Mouse (Mus musculus) forebrain, embryonic 10.5 days (tissue): ENCODE data around the gene Olfr97. TPM values are rescaled to one million over a fixed set of nuclear protein-coding genes. Genes with fewer than 3 reads are reported as not detected.

Experiments
- DNase-seq: peaks from one replicate; pipeline ENCODE4 v3.0.0-alpha.2; 2017; ENCODE audit warnings: low spot score; ENCODE audit errors: extremely low spot score
- H3K27ac ChIP-seq: fragments of 300-500 bp; sonication (generic); 2 replicates; pipeline ENCODE4 v1.5.1; 2016; ENCODE audit warnings: mild to moderate bottlenecking
- H3K27me3 ChIP-seq: fragments of 300-500 bp; sonication (generic); 2 replicates; pipeline ENCODE4 v1.6.1; 2016; ENCODE audit warnings: mild to moderate bottlenecking; ENCODE audit not compliant: poor library complexity, severe bottlenecking
- H3K36me3 ChIP-seq: fragments of 300-500 bp; sonication (generic); replicated peaks from 2 replicates; pipeline ENCODE4 v1.6.1; 2016; ENCODE audit warnings: mild to moderate bottlenecking, moderate library complexity
- H3K4me1 ChIP-seq: fragments of 300-500 bp; sonication (generic); 2 replicates; pipeline ENCODE4 v1.6.1; 2016
- H3K4me3 ChIP-seq: fragments of 300-500 bp; sonication (generic); 2 replicates; pipeline ENCODE4 v1.5.1; 2016; ENCODE audit warnings: mild to moderate bottlenecking, moderate library complexity
- H3K9me3 ChIP-seq: fragments of 300-500 bp; sonication (generic); 2 replicates; pipeline ENCODE4 v1.6.1; 2016; ENCODE audit warnings: mild to moderate bottlenecking, moderate library complexity
- WGBS: fragments of 180-500 bp; shearing (Covaris S2); methylation state at CpG from one replicate; pipeline ENCODE4 v1.1.7; 2016; 5-methylcytosine and 5-hydroxymethylcytosine counted together
- polyA plus RNA-seq: library from polyadenylated mRNA; unstranded; fragments of >200 nt; fragmentation: Nextera tagmentation; extraction: Ambion mirVana; gene quantifications from 2 replicates; pipeline ENCODE4 v1.2.1, GENCODE M21; 2016

Olfr97 gene
- polyA plus RNA-seq, 1 experiment from 2014 or later, result not detected

DNA sequence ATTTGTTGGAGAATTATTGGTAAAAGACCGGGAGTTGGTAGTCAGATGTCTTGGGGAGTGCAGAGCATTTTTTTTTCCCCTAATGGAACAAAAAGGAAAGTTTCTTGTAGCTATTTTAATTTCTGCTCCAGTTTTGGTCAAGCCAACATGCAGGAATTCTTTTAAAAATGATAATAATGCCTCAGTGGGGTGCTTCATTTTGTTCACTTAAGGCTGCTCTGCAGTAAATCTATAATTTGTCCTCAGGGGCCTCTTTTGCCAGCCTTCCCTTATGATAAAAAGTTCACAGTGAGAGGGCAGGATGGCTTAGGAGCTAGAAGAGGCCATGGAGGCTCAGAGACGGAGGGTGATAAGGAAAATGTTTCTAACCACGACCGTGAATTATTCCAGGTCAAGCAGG lies 17.3 kb downstream of the Olfr97 start, which contains the start of gene Olfr96:
Gene Olfr96 (plus strand): TSS at position 301 of the 400 bp plus-strand sequence.
- DNase-seq, result no peak
- H3K4me3 ChIP-seq, result no peak within 1 kb of the TSS
- H3K27me3 ChIP-seq, result no peaks in the 10 kb centered on the region
- no peaks in the 10 kb centered on the region for H3K4me1 ChIP-seq
- no peak within 1 kb of the TSS for H3K27ac ChIP-seq
- H3K9me3 ChIP-seq, result peaks cover 12% of the 10 kb centered on the region; the same call in 1 of the 2 replicates
- no peaks in the 10 kb centered on the region for H3K36me3 ChIP-seq
- WGBS, result 76% methylated on average over 4 of the region's 4 CpGs

DNA sequence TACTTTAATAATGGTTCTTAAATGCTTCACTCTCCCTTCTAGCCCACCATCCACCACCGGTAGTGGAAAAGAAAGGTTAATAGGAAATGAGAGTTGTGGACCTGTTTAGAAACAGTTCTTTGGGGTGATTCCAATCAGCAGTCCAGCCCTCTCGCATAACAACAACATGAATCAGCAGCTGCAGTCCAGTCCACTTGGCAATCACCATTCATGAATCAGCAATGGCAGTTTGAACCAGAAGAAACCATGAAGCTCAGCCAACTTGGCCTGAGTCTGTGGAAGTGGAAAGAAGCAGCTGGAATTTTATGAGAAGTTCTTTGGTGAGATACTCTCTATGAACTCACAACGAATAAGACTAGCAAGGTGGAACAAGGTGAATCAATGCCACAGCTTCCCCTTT lies 18.6 kb downstream of the Olfr97 start:
- DNase-seq, result no peak
- no peak overlapping the region for H3K27ac ChIP-seq
- no peak overlapping the region for H3K4me3 ChIP-seq
- 84% methylated on average over 3 of the region's 3 CpGs for WGBS
- no peaks in the 10 kb centered on the region for H3K36me3 ChIP-seq
- peaks cover 12% of the 10 kb centered on the region; the same call in 1 of the 2 replicates for H3K9me3 ChIP-seq
- no peaks in the 10 kb centered on the region for H3K27me3 ChIP-seq
- no peaks in the 10 kb centered on the region for H3K4me1 ChIP-seq

DNA sequence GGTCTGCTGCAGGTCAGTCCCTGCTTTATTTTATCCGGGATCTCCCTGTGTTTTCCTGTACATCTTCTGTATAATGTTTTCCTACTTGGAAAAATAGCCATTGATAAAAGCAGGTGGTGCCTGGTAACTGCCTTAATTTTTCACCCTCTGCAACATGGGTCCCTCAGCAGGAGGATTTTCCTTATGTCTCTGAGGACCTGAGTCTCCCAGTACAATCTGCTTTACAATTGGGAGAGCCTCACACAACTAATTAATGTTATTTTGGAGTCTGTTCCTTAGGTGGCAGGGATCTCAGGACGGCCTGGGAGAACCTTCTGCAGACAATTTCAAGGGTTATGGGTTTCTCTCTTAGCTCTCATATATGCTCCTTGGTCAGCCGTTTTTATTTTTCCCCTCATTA lies 24.1 kb downstream of the Olfr97 start, which contains the start of gene Olfr95:
Gene Olfr95 (minus strand): TSS at position 101 of the 400 bp plus-strand sequence.
- Histone ChIP-seq H3K4me1 (peaks cover 9% of the 10 kb centered on the region), H3K27ac (no peak within 1 kb of the TSS), H3K9me3 (peaks cover 12% of the 10 kb centered on the region; the same call in 1 of the 2 replicates), H3K36me3 (no peaks in the 10 kb centered on the region), H3K27me3 (peaks cover 25% of the 10 kb centered on the region), H3K4me3 (no peak within 1 kb of the TSS)
- 77% methylated on average over 3 of the region's 3 CpGs for WGBS
- DNase-seq, result no peak

DNA sequence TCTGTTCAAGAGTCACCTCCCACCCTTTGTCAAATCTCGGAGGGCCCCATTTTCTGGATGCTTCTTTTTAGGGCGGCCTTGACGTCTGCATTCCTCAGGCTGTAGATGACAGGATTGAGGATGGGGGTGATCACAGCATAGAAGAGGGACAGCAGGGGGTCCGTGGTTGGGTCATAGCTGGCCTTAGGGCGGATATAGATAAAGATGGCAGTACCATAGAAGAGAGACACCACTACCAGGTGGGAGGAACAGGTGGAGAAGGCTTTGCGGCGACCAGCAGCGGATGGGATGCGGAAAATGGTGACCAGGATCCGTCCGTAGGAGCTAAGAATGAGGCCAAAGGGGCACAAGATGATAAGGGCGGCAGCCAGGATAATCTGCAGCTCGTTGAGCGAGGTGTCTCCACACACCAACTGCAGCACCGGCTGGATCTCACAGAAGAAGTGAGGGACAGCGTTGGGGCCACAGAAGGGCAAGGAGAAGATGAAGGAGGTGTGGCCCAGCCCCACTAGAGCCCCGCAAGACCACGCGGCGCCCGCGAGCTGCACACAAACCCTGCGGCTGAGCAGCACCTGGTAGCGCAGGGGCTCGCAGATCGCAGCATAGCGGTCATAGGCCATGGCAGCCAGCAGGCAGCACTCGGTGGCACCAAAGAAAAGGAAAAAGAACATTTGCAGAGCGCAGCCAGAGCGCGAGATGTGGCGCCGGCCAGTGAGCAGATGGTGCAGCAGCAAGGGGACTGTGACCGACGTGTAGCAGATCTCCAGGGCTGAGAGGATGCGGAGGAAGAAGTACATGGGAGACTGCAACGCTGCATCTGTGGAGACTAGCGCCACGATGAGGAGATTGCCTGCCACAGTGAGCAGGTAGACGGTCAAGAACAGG lies 26.0 kb downstream of the Olfr97 start:
- no peaks in the 10 kb centered on the region for H3K9me3 ChIP-seq
- H3K36me3 ChIP-seq, result no peaks in the 10 kb centered on the region
- no peak for DNase-seq
- peak overlapping the region; percentile 48 for H3K4me3 ChIP-seq
- peaks cover 9% of the 10 kb centered on the region for H3K4me1 ChIP-seq
- 0 out of 2 replicates have a peak overlapping the region, but pooled peaks have one; percentile 17 for H3K27ac ChIP-seq
- H3K27me3 ChIP-seq, result peaks cover 25% of the 10 kb centered on the region
- 25% methylated on average over 40 of the region's 40 CpGs for WGBS

DNA sequence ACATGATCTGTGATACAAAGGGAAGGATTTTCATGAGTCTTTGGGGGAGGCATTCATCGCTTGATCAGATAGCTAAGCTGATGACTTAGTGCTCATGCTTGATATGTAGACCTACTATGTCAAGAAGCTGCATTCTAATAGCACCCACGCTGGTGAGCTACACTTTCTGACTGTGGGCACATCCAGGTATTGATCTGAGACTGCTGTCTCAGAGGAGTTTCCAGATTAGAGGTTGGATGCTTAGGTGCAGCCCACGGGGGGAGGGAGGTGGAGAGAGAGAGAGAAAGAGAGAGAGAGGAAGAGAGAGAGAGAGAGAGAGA lies 33.3 kb downstream of the Olfr97 start:
- no peaks in the 10 kb centered on the region for H3K36me3 ChIP-seq
- WGBS, result 34% methylated on average over 3 of the region's 3 CpGs

DNA sequence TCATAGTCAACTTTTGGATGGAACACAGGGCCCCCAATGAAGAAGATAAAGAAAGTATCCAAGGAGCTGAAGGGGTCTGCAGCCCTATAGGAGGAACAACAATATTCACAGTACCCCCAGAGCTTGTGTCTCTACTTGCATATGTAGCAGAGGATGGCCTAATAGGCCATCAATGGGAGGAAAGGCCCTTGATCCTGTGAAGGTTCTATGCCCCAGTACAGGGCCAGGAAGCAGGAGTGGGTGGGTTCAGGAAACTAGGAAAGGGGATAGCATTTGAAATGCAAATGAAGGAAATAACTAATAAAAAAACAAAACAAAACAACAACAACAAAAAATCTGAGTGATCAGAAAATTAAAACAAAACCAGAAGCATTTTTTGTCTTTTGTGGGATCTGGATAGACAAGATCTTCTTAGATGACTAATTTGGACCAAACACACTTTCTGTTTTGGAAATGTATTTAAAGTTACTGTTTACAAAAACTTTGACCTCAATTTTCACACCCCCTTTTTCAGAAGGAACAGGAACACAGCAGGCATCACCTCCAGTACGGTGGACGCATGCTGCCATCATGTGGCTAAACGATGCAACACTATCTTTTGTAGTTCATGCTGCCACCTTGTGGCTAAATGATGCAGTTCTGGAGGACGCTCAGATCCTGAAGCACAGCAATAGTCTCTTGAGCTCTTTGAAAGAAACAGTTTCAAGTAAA lies 33.8 kb downstream of the Olfr97 start:
- WGBS, result 2% methylated on average over 4 of the region's 4 CpGs
- peaks cover 17% of the 10 kb centered on the region for H3K27me3 ChIP-seq
- peak; percentile 75 for DNase-seq
- no peaks in the 10 kb centered on the region for H3K36me3 ChIP-seq
- H3K27ac ChIP-seq, result no peak overlapping the region
- H3K4me1 ChIP-seq, result no peaks in the 10 kb centered on the region
- H3K4me3 ChIP-seq, result no peak overlapping the region
- no peaks in the 10 kb centered on the region for H3K9me3 ChIP-seq

More for the DNA sequence above, 33.3 kb downstream of the Olfr97 start:
- Histone ChIP-seq H3K9me3 (no peaks in the 10 kb centered on the region), H3K27me3 (peaks cover 11% of the 10 kb centered on the region), H3K4me3 (no peak overlapping the region), H3K4me1 (no peaks in the 10 kb centered on the region), H3K27ac (no peak overlapping the region)
- no peak for DNase-seq

DNA sequence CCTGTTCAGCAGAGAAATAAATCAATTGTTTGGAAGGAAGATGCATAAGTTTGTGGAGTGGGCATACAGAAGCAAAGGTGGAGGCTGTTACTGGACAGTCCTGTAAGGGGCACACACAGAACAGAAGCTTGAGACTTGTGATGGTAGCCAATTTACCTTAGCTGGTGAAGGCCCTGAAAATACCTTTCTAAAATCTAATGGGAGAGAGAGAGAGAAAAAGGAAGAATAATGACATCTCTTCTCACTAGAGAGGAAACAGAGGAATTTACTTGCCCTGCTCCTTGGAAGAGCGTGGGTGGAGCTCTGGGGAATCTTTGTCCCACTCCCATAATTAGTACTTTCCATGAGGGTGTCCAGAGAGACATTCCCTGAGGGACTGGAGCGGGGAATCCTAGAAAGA lies 36.2 kb downstream of the Olfr97 start, which contains the start of gene Olfr94:
Gene Olfr94 (minus strand): TSS at position 101 of the 400 bp plus-strand sequence.
- WGBS, result 78% methylated on average over 2 of the region's 2 CpGs

DNA sequence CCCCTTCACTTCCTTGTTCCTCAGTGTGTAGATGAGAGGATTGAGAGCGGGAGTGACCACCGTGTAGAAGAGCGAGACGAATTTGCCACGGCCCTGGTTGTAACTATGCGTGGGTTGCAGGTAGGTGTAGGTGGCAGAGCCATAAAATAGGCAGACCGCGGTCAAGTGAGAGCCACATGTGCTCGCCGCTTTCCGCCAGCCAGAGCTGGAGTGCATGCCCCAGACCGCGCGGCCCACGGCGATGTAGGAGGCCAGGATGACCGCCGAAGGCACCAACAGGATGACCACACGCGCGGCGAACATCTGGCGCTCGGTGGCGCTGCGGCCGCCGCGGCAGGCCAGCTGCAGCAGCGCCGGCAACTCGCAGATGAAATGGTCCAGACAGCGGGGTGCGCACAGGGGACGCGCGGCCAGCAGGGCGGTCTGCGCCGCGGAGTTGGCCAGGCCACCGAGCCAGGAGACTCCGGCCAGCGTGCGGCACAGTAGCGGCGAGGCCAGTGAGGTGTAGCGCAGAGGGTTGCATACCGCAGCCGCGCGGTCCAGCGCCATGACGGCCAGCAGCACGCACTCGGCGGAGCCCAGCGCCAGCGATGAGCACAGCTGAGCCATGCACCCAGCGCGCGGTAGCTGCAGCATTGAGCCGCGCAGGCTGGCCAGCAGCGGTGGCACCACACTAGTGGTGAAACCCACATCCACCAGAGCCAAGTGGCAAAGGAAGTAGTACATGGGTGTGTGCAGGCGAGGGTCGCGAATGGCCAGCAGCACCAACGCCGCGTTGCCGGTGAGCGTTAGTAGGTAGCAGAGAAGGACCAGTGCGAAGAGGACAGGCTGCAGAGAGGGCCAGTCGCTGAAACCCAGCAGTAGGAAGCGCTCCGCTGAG lies 40.0 kb downstream of the Olfr97 start:
- Histone ChIP-seq H3K27ac (peak overlapping the region; percentile 64), H3K9me3 (no peaks in the 10 kb centered on the region), H3K4me1 (peaks cover 11% of the 10 kb centered on the region), H3K36me3 (no peaks in the 10 kb centered on the region), H3K4me3 (peak overlapping the region; percentile 65), H3K27me3 (peaks cover 54% of the 10 kb centered on the region)
- WGBS, result under 1% methylated on average over 77 of the region's 77 CpGs
- peak; percentile 69 for DNase-seq

More for the DNA sequence above, 36.2 kb downstream of the Olfr97 start, which contains the start of gene Olfr94:
- Histone ChIP-seq H3K4me1 (peaks cover 11% of the 10 kb centered on the region), H3K27me3 (peaks cover 41% of the 10 kb centered on the region), H3K4me3 (no peak within 1 kb of the TSS), H3K27ac (no peak within 1 kb of the TSS), H3K9me3 (no peaks in the 10 kb centered on the region), H3K36me3 (no peaks in the 10 kb centered on the region)
- DNase-seq, result no peak

DNA sequence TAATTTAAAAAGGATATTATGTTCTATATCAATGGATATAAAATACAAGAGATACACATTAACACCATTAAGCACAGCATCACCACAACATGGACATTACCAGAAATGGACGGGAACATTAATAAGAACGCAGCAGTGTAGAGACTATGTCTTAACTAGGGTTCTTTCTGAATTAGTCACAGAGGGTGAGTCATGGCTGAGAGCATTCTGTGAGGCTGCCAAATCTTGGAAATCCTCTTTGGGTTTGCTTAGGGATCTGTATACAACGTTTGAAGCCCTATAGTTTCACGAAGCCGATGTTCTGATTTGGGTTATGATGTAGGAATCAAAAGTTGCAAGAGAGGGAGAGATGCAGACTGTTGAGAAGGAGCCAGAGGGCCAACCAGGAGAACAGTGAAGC lies 42.3 kb downstream of the Olfr97 start:
- no peak for DNase-seq
- H3K36me3 ChIP-seq, result no peaks in the 10 kb centered on the region
- H3K9me3 ChIP-seq, result no peaks in the 10 kb centered on the region
- H3K27me3 ChIP-seq, result peaks cover 49% of the 10 kb centered on the region
- H3K27ac ChIP-seq, result no peak overlapping the region
- peaks cover 11% of the 10 kb centered on the region for H3K4me1 ChIP-seq
- WGBS, result 96% methylated on average over 5 of the region's 5 CpGs
- H3K4me3 ChIP-seq, result no peak overlapping the region

DNA sequence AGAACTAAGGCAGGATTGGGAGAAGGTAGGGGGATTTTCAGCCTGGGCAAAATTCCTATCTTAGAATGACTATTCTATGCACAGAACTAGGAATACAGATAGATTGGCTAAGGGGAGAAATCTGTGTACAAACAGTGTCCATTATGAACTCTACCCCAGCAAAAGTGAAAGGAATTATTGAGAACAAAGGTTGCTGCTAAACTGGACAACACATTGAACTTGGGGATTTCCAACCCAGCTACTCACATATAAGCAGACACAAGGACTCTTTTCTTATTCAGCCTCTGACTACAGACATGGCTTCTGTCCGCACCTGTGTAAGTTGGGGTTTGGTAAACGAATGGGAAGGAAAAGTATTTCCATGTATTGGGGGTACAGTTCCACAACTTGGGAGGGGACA lies 43.5 kb downstream of the Olfr97 start, which contains the start of gene Ubd:
Gene Ubd (plus strand): TSS at position 237 of the 400 bp plus-strand sequence.
- peaks cover 11% of the 10 kb centered on the region for H3K4me1 ChIP-seq
- 86% methylated on average over 2 of the region's 2 CpGs for WGBS

DNA sequence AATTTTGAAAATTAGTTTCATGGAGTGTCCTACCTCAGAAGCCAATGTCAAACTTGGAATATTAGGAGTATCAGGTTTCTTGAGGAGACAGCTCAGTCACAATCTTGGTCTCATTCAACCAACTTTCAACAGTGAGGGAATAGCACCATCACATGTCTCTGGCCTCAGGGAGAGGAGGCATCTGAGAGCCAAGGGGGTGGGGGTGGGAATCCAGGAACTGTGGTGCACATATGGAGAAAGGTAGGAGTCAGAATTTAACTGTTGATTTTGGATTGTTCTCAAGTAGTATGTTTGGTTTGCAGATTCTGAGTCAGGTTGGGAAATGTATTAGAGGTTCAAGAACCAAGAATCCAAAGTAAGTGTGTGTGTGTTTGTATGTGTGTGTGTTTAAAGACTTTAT lies 44.1 kb downstream of the Olfr97 start:
- Histone ChIP-seq H3K4me1 (peaks cover 11% of the 10 kb centered on the region), H3K27ac (no peak overlapping the region), H3K27me3 (peaks cover 34% of the 10 kb centered on the region), H3K9me3 (no peaks in the 10 kb centered on the region), H3K4me3 (no peak overlapping the region), H3K36me3 (no peaks in the 10 kb centered on the region)
- no peak for DNase-seq

More for the DNA sequence above, 43.5 kb downstream of the Olfr97 start, which contains the start of gene Ubd:
- Histone ChIP-seq H3K9me3 (no peaks in the 10 kb centered on the region), H3K27me3 (peaks cover 41% of the 10 kb centered on the region), H3K4me3 (no peak within 1 kb of the TSS), H3K27ac (no peak within 1 kb of the TSS), H3K36me3 (no peaks in the 10 kb centered on the region)
- no peak for DNase-seq

DNA sequence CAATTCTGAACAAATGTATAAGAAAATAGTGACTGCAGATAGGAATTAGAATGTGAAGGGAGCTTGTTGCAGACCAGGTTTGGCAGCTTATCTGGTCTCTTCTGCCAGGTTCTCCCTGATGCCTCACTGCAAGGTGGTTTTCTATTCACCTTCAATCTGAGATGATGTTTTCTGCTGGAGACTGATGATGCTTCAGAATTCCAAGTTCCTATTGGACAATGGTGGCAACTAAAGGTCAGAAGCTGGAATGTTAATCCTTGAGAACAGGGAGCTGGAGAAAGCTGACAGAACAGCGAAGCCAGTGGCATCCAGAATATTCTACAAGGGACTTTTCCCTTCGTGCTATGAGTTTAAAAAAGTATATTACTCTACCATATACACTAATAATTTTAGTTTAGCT lies 46.4 kb downstream of the Olfr97 start:
- Histone ChIP-seq H3K27me3 (peaks cover 11% of the 10 kb centered on the region), H3K4me3 (no peak overlapping the region), H3K9me3 (no peaks in the 10 kb centered on the region), H3K27ac (no peak overlapping the region), H3K4me1 (no peaks in the 10 kb centered on the region), H3K36me3 (no peaks in the 10 kb centered on the region)
- no peak for DNase-seq
- 31% methylated on average over 2 of the region's 2 CpGs for WGBS
